Mouse (Mus musculus): Measurements from ENCODE around the gene Bnip2.

GRCm38 (mm10) chr9:69940839-69941490, 48.3 kb upstream of the Bnip2 start:
- TF ChIP-seq CTCF (IDR thresholded peaks at IDR 0.05; ENCODE audit: low read depth, low read length), result no peak
- TF ChIP-seq POLR2A (IDR thresholded peaks at IDR 0.05; ENCODE audit: extremely low read depth, insufficient read depth, low read length), result no peak
